Mouse (Mus musculus) spleen, adult 18-20 months (tissue): ENCODE measurements around the gene Fshb.

Source experiments
- DNase-seq, 2 experiments: peaks; one replicate each; pipeline ENCODE4 v3.0.0; 2022; ENCODE audit warnings: mixed read lengths in 2 of 2

Gene Fshb

DNA sequence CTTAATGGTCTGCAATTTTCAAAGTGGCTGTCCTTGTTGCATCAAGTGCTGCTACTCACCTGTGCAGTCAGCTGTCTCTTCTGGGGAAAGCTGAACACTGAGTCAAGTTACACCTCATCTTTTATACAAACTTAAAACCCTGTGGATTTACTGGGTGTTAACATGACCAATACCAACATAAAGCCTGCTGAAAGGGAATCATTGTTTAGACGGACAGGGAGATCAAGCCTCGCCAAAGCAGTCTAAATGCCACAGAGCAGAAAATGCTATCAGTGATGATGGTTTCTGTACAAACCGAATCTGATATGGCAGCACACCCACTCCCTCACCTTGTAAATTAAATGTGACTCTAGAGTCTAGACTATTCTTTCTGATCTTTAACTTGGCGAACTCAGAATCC lies at the start of gene Fshb:
TSS of gene Fshb (minus strand) at position 101 of the 400 bp plus-strand sequence.
- DNase-seq, result no peak

DNA sequence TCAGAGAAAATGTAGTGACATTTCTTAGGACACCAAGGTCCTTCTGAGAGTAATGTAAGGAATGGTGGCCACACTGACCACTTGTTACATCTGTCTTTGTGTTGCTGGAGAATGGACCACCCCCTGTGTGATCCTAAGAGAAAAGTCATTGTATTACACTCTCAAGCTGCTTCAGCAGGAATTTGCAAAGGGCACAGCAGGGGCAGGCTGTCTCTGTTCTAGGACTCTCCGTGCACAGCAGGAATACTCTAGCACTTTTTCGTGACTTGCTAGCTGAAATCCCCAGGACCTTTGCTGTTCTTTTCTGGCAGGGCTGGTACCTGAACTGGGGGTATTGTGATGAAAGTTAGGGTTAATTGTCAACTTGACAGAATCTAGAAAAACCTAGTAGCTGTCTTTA lies 24.8 kb upstream of the Fshb start:
- DNase-seq, result no peak

DNA sequence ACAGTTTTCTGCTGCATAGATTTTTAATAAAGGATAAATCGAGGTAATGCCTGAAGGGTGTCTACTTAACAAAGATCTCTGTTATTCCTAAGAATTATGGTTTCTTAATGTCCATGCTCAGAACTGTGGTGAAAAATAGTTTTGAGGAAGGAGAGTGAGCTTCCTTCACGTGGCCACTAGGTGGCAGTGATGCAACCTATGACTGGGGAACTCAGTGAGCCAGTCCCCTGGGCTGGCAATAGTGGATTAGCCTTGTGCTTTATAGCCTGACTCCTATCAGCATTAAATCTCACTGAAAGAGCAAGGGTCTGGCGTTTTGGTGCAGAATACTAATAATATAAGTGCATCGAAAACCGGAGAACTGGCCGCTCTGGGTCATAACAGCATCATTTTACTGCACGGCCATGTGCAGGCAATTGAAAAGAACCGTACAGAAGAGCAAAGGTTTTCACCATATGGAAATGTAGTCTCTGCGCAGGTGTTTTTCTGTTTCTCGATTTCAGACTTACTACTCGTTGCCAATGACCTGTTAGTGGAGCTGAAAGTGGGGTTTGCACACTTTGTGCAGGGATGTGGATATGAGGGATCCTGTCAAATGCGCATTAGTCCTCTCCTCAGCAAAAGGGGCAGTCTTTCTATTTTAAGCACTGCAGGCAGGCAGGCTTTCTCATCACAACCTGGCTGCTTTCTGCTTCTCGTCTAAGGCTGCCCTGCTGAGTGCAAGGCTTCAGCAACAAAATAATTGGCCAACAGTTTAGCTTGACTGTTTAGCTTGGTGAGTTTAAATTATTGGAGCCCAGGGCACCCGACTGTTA lies 23.8 kb upstream of the Fshb start:
- DNase-seq, result no peak

DNA sequence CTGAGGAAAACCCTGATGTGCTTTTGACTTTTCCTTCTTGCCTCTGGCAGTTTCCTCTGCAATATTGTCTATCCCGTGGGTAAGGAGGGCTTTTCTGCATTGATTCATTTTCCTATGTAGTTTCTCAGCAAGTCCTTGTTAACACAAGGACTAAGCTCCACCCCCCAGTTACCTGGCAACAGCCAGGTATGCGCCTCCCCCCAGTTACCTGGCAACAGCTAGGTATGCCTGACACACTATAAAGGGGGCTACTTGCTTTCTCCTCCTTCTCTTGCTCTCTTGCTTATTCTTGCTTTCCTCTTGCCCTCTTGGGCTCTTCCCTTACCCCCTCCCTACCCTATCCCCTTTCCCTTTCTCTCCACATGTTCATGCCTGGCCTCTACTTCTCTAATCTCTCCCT lies 3.8 kb upstream of the Fshb start:
- no peak for DNase-seq

DNA sequence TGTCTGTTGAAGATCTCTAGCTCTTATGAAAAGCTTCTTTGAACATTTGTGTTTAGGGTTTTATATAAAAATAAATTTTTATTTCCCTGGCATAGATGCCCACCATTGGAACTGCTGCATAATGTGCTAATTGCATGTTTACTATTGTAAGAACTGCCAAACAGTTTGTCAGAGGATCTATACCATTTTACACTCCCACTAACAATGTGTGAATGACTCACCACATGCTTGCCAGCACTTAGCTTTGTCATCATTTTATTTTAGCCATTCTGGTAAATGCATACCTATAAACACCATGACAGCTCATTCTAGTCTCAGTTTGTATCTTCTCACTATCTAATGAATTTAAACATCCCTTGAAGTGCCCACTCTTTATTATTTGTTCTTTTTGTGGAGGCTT lies 13.5 kb downstream of the Fshb start:
- DNase-seq, result no peak

DNA sequence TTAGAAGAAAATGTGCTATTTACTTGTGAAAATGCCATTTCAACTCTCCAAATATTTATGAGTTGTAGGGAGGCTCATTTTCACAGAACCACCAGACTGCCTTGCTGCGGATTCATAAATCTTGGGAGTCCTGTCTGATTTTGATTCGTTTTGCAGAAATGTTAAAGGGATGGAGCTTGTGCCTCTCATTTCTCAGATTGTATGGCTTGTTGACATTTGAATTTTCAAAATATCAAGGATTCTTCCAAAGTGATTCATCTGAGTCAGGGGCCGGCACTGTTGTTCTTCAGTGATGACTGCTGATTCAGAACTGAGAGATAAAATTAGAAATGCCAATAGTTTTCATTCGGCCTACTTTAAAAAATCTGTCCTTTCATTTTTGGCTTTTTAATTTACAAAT lies 18.6 kb downstream of the Fshb start:
- DNase-seq, result no peak

DNA sequence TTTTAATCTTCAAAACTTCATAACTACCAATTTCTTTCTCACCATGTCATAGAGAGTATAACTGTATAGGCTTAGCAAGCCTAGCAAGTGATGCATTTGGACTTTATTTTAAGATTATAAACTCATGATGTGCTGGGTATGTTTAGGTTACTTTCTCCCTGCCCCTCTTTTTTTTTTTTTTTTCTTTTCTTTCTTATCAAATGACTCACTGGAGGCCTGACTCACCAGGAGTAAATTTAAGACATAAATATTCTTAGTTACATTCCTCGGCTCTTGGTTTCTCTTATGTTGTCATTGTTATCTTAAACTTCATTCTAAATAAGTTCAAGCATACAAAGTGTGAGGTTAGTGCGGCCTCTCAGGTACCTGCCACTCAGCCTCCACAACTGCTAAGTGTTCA lies 23.5 kb downstream of the Fshb start:
- DNase-seq, result no peak

DNA sequence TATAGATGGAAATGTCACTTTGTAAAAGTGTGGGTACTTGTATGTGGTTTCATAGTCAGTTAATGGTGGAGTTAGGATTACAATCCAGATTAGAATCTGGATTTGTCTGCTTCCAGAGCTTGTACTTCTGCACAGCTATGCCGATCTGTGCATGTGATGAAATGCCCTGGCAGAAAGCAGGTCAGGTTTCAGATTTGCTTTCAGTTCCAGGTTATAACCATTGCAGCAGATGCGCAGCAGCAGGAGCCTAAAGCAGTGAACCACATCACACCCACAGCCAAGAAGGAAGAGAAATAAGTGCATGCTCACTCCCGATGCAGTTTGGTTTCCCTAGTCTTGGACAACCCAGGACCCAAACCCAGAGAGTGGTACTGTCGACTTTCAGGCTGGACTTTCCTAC lies 34.8 kb downstream of the Fshb start:
- DNase-seq, result no peak

DNA sequence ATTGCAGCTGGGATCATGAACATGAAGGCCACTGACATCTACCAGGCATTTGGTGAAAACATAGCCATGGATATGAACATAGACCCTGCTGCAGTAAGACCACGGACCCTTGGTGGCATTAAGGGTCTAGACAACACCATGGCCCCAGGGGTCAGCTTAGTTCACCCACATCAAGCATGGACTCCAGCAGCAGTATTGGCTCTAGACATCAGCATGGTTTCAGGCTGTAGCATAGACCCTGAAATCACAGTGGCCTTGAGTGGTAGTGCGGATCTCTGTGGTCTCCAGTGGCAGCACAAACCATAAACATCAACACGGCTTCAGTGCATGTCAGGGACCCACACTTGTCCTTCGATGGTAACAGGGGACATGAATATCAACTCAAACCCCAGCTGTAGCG lies 36.7 kb downstream of the Fshb start:
- DNase-seq, result no peak

DNA sequence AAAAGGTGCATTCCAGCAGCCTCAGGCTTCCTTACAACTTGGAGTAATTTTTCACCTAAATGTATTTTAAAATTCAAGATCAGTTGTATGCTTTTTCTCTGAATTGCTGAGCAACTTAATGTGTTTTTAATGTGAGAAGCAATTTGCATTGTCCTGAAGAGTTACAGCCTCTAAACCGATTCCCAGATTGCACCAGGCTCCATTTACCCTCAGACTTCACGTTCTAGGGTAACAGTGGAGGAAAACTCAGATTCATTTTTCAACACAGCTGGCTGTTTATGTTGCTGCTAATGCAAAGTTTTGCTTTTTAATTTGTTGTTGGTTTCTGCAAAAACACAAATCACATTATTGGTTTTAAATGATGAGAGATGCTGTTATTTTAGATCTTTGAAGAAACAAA lies 40.1 kb downstream of the Fshb start:
- DNase-seq, result no peak

DNA sequence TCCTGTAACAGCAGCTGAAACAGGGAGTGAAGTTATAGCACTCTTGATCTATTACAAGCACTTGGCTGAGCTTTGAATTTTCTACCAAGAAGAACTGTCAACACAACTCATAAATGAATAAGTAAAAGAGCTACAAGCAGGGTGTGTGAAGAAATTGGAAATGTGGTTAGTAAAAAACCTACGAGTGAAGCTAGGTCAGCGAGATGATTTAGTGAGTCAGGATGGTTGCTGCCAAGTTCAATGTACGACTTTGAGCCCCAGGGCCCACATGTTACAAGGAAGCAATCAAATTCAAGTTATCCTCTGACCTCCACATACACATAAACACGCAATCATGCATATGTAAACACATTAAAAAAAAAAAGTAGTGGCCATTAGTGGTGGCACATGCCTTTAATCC lies 46.3 kb downstream of the Fshb start:
- DNase-seq, result no peak

DNA sequence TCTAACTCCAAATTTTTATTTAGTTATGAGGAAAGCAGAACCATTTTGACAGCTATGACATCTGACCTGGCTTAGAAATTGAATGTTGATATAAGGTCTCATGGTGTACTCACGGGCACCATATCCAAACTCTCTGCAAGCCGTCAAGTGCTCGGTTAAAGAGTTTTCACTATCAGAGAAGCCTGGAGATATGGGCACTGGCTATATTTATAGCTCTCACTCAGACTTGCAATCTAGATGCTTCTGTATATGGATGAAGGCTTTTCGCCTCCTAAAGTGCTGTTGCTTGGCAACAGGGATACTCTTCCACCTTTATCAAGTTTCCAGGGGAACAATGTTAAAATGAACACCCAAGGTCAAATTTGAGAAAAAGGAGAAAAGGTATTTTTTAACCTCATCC lies 47.1 kb downstream of the Fshb start:
- DNase-seq, result no peak

DNA sequence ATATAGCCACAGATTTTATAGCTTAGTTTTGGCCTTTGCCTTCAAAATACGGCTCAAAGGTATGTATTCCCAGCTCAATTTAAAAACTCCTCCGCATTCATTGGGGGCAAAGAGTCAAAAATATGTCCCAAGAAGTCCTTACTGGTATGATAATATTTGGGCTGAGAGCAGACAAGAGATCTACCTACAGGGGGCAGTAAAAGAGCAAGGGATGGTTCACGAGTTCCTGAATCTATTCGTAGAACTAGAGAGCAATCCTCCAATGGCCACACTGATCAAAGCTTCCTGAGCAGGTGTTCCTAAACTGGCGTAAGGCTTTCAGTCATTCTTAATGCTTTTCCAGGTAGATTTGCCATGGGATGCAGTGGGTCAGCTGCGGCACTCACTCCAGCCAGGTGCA lies 49.3 kb downstream of the Fshb start:
- DNase-seq, result no peak

DNA sequence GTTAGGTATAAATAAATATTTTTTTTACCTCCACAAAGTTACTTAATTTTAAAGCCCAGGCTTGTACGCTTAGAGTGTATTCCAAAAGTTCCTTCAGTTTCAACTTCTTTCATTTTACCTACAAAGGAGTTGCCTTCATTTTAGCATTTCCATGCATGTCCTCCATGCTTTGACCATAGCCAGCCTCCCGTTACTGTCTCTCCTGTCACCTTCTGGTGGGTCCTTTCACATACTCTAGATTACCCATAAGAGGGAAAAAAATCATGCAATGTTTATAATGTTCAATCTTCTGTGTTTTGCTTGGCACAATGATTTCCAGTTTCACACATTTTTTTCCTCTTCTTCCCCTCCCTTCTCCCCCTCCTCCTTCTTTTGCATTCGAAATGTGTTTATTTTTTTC lies 53.1 kb downstream of the Fshb start:
- no peak for DNase-seq
